Mouse (Mus musculus): ENCODE measurements around the gene Cacna2d3. TPM values are rescaled to one million over a fixed set of nuclear protein-coding genes. Genes with fewer than 3 reads are reported as not detected.

Gene Cacna2d3
- total and polyA plus RNA-seq, 3 experiments: 0.61 to 0.78 (median 0.70) TPM

- intact Hi-C loops (cut with DNase I): no loop called here
- no peak for DNase-seq
- H3K36me3 ChIP-seq (ENCODE audit: control insufficient read depth, insufficient read depth, low read length): no peaks in the 10 kb centered on the region
- no peak overlapping the region for H3K27ac ChIP-seq
- no peak for TF ChIP-seq CTCF (IDR thresholded peaks at IDR 0.05)
- no peak for TF ChIP-seq EP300 (IDR thresholded peaks at IDR 0.05; ENCODE audit: insufficient read depth, low read depth, low read length)
- no peak for TF ChIP-seq POLR2A (IDR thresholded peaks at IDR 0.05; ENCODE audit: insufficient read depth, low read depth, low read length)
- no peak overlapping the region for H3K9ac ChIP-seq (ENCODE audit: low read depth, low read length)
- no peaks in the 10 kb centered on the region for H3K27me3 ChIP-seq (ENCODE audit: control insufficient read depth, insufficient read depth, low read length)
- no peaks in the 10 kb centered on the region for H3K4me1 ChIP-seq (ENCODE audit: control insufficient read depth, insufficient read depth, low read length)
- no peaks in the 10 kb centered on the region for H3K79me2 ChIP-seq (replicated peaks; ENCODE audit: control insufficient read depth, insufficient read depth, low read length)
- WGBS: 85% methylated on average over 2 of the region's 2 CpGs
- H3K4me3 ChIP-seq: no peak overlapping the region
Measured at GRCm38 (mm10) chr14:28979230-28979629, 742.4 kb downstream of the Cacna2d3 start.

DNA sequence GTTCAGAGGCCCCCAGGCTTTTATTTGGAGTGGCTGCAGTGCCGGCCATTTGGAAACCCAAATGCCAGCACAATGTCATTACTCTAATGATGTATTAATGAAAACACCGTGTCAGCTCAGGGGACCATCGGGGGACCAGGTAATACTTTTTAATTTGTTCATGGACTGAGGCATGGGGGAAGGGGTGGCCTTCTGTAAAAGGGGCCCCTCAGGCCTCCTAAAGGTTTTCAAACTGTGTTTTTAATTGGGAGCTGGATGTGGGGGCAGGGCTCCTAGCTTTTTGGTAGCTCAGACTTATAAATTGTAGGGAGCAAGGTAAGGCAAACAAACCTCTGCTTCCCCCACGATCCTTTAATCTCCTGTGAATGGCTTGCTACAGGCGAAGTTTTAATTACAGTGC lies 749.0 kb downstream of the Cacna2d3 start:
- no peak for TF ChIP-seq EP300 (IDR thresholded peaks at IDR 0.05; ENCODE audit: insufficient read depth, low read depth, low read length)
- no peak for TF ChIP-seq CTCF (IDR thresholded peaks at IDR 0.05)
- no peak for TF ChIP-seq POLR2A (IDR thresholded peaks at IDR 0.05; ENCODE audit: insufficient read depth, low read depth, low read length)
- 70% methylated on average over 5 of the region's 5 CpGs for WGBS

GRCm38 (mm10) chr14:28969247-28969646 lies 752.4 kb downstream of the Cacna2d3 start:
- H3K4me3 ChIP-seq: no peak overlapping the region
- H3K27me3 ChIP-seq (ENCODE audit: control insufficient read depth, insufficient read depth, low read length): no peaks in the 10 kb centered on the region
- H3K79me2 ChIP-seq (replicated peaks; ENCODE audit: control insufficient read depth, insufficient read depth, low read length): no peaks in the 10 kb centered on the region
- intact Hi-C loops (cut with DNase I): no loop called here
- no peak overlapping the region for H3K27ac ChIP-seq
- no peaks in the 10 kb centered on the region for H3K36me3 ChIP-seq (ENCODE audit: control insufficient read depth, insufficient read depth, low read length)
- no peak for TF ChIP-seq EP300 (IDR thresholded peaks at IDR 0.05; ENCODE audit: insufficient read depth, low read depth, low read length)
- no peak for TF ChIP-seq POLR2A (IDR thresholded peaks at IDR 0.05; ENCODE audit: insufficient read depth, low read depth, low read length)
- no peak for TF ChIP-seq CTCF (IDR thresholded peaks at IDR 0.05)
- H3K9ac ChIP-seq (ENCODE audit: low read depth, low read length): no peak overlapping the region
- DNase-seq: no peak
- 91% methylated on average over 4 of the region's 4 CpGs for WGBS
- no peaks in the 10 kb centered on the region for H3K4me1 ChIP-seq (ENCODE audit: control insufficient read depth, insufficient read depth, low read length)

More for the DNA sequence above, 749.0 kb downstream of the Cacna2d3 start:
- H3K4me3 ChIP-seq: no peak overlapping the region
- H3K4me1 ChIP-seq (ENCODE audit: control insufficient read depth, insufficient read depth, low read length): no peaks in the 10 kb centered on the region
- no peak overlapping the region for H3K9ac ChIP-seq (ENCODE audit: low read depth, low read length)
- no peaks in the 10 kb centered on the region for H3K36me3 ChIP-seq (ENCODE audit: control insufficient read depth, insufficient read depth, low read length)
- H3K27ac ChIP-seq: no peak overlapping the region
- no peak for DNase-seq
- no peaks in the 10 kb centered on the region for H3K27me3 ChIP-seq (ENCODE audit: control insufficient read depth, insufficient read depth, low read length)
- intact Hi-C loops (cut with DNase I): no loop called here
- no peaks in the 10 kb centered on the region for H3K79me2 ChIP-seq (replicated peaks; ENCODE audit: control insufficient read depth, insufficient read depth, low read length)

DNA sequence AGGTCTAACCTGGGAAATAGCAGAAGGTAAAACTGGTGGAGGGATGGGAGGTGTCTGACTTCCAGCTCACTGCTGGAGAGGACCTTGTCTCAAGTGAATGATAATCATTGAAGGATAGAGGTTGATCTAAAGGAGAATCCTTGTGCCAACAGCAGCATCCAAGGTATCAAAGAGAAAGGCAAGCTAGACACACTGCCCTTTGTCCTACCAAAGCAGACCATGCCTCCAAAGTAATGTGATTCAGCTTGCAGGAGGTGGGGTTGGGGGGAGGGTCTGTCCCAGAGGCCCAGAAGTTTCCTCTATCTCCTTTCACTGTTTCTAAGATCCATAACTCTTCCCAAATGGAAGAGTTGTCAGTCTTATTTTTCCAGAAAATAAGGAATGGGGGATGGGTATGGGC lies 754.8 kb downstream of the Cacna2d3 start:
- Histone ChIP-seq H3K27ac (no peak overlapping the region), H3K9ac (ENCODE audit: low read depth, low read length) (no peak overlapping the region), H3K4me1 (ENCODE audit: control insufficient read depth, insufficient read depth, low read length) (no peaks in the 10 kb centered on the region), H3K27me3 (ENCODE audit: control insufficient read depth, insufficient read depth, low read length) (no peaks in the 10 kb centered on the region), H3K79me2 (replicated peaks; ENCODE audit: control insufficient read depth, insufficient read depth, low read length) (no peaks in the 10 kb centered on the region), H3K4me3 (no peak overlapping the region), H3K36me3 (ENCODE audit: control insufficient read depth, insufficient read depth, low read length) (no peaks in the 10 kb centered on the region)
- intact Hi-C loops (cut with DNase I): no loop called here
- no peak for DNase-seq
- TF ChIP-seq POLR2A (IDR thresholded peaks at IDR 0.05; ENCODE audit: insufficient read depth, low read depth, low read length) (no peak), CTCF (IDR thresholded peaks at IDR 0.05) (no peak), EP300 (IDR thresholded peaks at IDR 0.05; ENCODE audit: insufficient read depth, low read depth, low read length) (no peak)

GRCm38 (mm10) chr14:28961379-28961778 lies 760.3 kb downstream of the Cacna2d3 start:
- Histone ChIP-seq H3K4me3 (no peak overlapping the region), H3K9ac (ENCODE audit: low read depth, low read length) (no peak overlapping the region), H3K4me1 (ENCODE audit: control insufficient read depth, insufficient read depth, low read length) (no peaks in the 10 kb centered on the region), H3K36me3 (ENCODE audit: control insufficient read depth, insufficient read depth, low read length) (no peaks in the 10 kb centered on the region), H3K27me3 (ENCODE audit: control insufficient read depth, insufficient read depth, low read length) (0 out of 2 replicates have a peak, but pooled peaks cover 1% of the 10 kb centered on the region), H3K79me2 (replicated peaks; ENCODE audit: control insufficient read depth, insufficient read depth, low read length) (no peaks in the 10 kb centered on the region), H3K27ac (no peak overlapping the region)
- DNase-seq: no peak
- intact Hi-C loops (cut with DNase I): no loop called here
- no peak for TF ChIP-seq POLR2A (IDR thresholded peaks at IDR 0.05; ENCODE audit: insufficient read depth, low read depth, low read length)
- TF ChIP-seq EP300 (IDR thresholded peaks at IDR 0.05; ENCODE audit: insufficient read depth, low read depth, low read length): no peak
- TF ChIP-seq CTCF (IDR thresholded peaks at IDR 0.05): no peak
- WGBS: 80% methylated on average over 5 of the region's 5 CpGs

GRCm38 (mm10) chr14:28959042-28959441 lies 762.6 kb downstream of the Cacna2d3 start:
- intact Hi-C loops (cut with DNase I): no loop called here
- 33% methylated on average over 3 of the region's 3 CpGs for WGBS
- TF ChIP-seq POLR2A (IDR thresholded peaks at IDR 0.05; ENCODE audit: insufficient read depth, low read depth, low read length) (no peak), CTCF (IDR thresholded peaks at IDR 0.05) (no peak), EP300 (IDR thresholded peaks at IDR 0.05; ENCODE audit: insufficient read depth, low read depth, low read length) (no peak)
- no peak for DNase-seq
- H3K27me3 ChIP-seq (ENCODE audit: control insufficient read depth, insufficient read depth, low read length): 0 out of 2 replicates have a peak, but pooled peaks cover 1% of the 10 kb centered on the region
- H3K36me3 ChIP-seq (ENCODE audit: control insufficient read depth, insufficient read depth, low read length): no peaks in the 10 kb centered on the region
- no peaks in the 10 kb centered on the region for H3K4me1 ChIP-seq (ENCODE audit: control insufficient read depth, insufficient read depth, low read length)
- no peak overlapping the region for H3K9ac ChIP-seq (ENCODE audit: low read depth, low read length)
- no peak overlapping the region for H3K27ac ChIP-seq
- no peak overlapping the region for H3K4me3 ChIP-seq
- no peaks in the 10 kb centered on the region for H3K79me2 ChIP-seq (replicated peaks; ENCODE audit: control insufficient read depth, insufficient read depth, low read length)
